Mouse (Mus musculus) MEL (cell line): ENCODE data around the gene Slc25a48. TPM values are rescaled to one million over a fixed set of nuclear protein-coding genes. Genes with fewer than 3 reads are reported as not detected.

Experiments used
- DNase-seq: peaks from one replicate; pipeline ENCODE4 v3.0.0; 2011; ENCODE audit warnings: low read depth, low spot score
- H3K27ac ChIP-seq: 2 replicates; pipeline ENCODE4 v1.5.1; 2012; ENCODE audit warnings: low read depth, mild to moderate bottlenecking, control low read depth, low read length, moderate library complexity; ENCODE audit not compliant: control insufficient read depth
- H3K27me3 ChIP-seq, 2 experiments: fragments of 150-350 bp in 1 of 2; sonication (generic) in 1 of 2; 2 replicates each; pipeline ENCODE4 v1.6.1; 2012; ENCODE audit warnings: low read length in 2 of 2, mild to moderate bottlenecking in 2 of 2, improper control_type of control experiment in 1 of 2, moderate library complexity in 1 of 2; ENCODE audit not compliant: insufficient read depth in 2 of 2, control insufficient read depth in 1 of 2
- H3K36me3 ChIP-seq, 2 experiments: 2 replicates each; pipeline ENCODE4 v1.6.1; 2012 to 2014; ENCODE audit warnings: low read length in 2 of 2, improper control_type of control experiment in 1 of 2, inconsistent platforms in 1 of 2, mild to moderate bottlenecking in 1 of 2; ENCODE audit not compliant: insufficient read depth in 2 of 2, control insufficient read depth in 1 of 2
- H3K4me1 ChIP-seq, 2 experiments: fragments of 150-350 bp in 1 of 2; sonication (generic) in 1 of 2; 2 replicates each; pipeline ENCODE4 v1.6.1; 2012; ENCODE audit warnings: low read length in 2 of 2, improper control_type of control experiment in 1 of 2, mild to moderate bottlenecking in 1 of 2; ENCODE audit not compliant: insufficient read depth in 2 of 2, control insufficient read depth in 1 of 2
- H3K4me3 ChIP-seq, 2 experiments: fragments of 150-350 bp in 1 of 2; sonication (generic) in 1 of 2; 2 replicates each; pipeline ENCODE4 v1.5.1; 2012; ENCODE audit warnings: low read depth in 2 of 2, low read length in 2 of 2, mild to moderate bottlenecking in 2 of 2, moderate library complexity in 2 of 2, control low read depth in 1 of 2, improper control_type of control experiment in 1 of 2; ENCODE audit not compliant: control insufficient read depth in 1 of 2, insufficient read depth in 1 of 2
- H3K79me2 ChIP-seq: 2 replicates; pipeline ENCODE4 v1.6.1; 2012; ENCODE audit warnings: mild to moderate bottlenecking, low read length, moderate library complexity; ENCODE audit not compliant: control insufficient read depth, poor library complexity, insufficient read depth
- H3K9ac ChIP-seq: 2 replicates; pipeline ENCODE4 v1.6.1; 2012; ENCODE audit warnings: low read depth, mild to moderate bottlenecking, control low read depth, low read length, moderate library complexity; ENCODE audit not compliant: control insufficient read depth, poor library complexity, severe bottlenecking
- H3K9me3 ChIP-seq: fragments of 150-350 bp; sonication (generic); replicated peaks from 2 replicates; pipeline ENCODE4 v1.6.1; 2012; ENCODE audit warnings: mild to moderate bottlenecking, low read length, improper control_type of control experiment, moderate library complexity; ENCODE audit not compliant: insufficient read depth
- BHLHE40 ChIP-seq: IDR thresholded peaks from 2 replicates; pipeline ENCODE4 v1.6.1; 2012; ENCODE audit warnings: low read depth, mild to moderate bottlenecking, inconsistent platforms, low read length, improper control_type of control experiment, borderline replicate concordance
- CHD1 ChIP-seq: IDR thresholded peaks from 2 replicates; pipeline ENCODE4 v1.6.1; 2012; ENCODE audit warnings: low read depth, mild to moderate bottlenecking, inconsistent platforms, low read length, improper control_type of control experiment
- CTCF ChIP-seq, 3 experiments: IDR thresholded peaks in 2 of 3; conservative IDR thresholded peaks in 1 of 3; 2 replicates each; pipeline ENCODE4 v1.5.1; 2011 to 2012; ENCODE audit warnings: low read length in 3 of 3, low read depth in 2 of 3, mild to moderate bottlenecking in 2 of 3, improper control_type of control experiment in 1 of 3, inconsistent platforms in 1 of 3, mixed read lengths in 1 of 3, moderate library complexity in 1 of 3; ENCODE audit not compliant: control insufficient read depth in 1 of 3, insufficient read depth in 1 of 3, poor library complexity in 1 of 3, severe bottlenecking in 1 of 3
- E2F4 ChIP-seq: IDR thresholded peaks from 2 replicates; pipeline ENCODE4 v1.6.1; 2011; ENCODE audit warnings: low read depth, low read length, improper control_type of control experiment, borderline replicate concordance
- ELF1 ChIP-seq: IDR thresholded peaks from 2 replicates; pipeline ENCODE4 v1.6.1; 2014; ENCODE audit warnings: low read depth, mild to moderate bottlenecking, inconsistent platforms, low read length, improper control_type of control experiment, moderate library complexity
- EP300 ChIP-seq, 2 experiments: IDR thresholded peaks; 2 replicates each; pipeline ENCODE4 v1.6.1; 2011; ENCODE audit warnings: improper control_type of control experiment in 2 of 2, low read length in 2 of 2, low read depth in 1 of 2, mild to moderate bottlenecking in 1 of 2
- ETS1 ChIP-seq: IDR thresholded peaks from 2 replicates; pipeline ENCODE4 v1.6.1; 2012; ENCODE audit warnings: low read depth, mild to moderate bottlenecking, inconsistent platforms, low read length, improper control_type of control experiment, moderate library complexity
- GABPA ChIP-seq: IDR thresholded peaks from 2 replicates; pipeline ENCODE4 v1.6.1; 2012; ENCODE audit warnings: low read depth, mild to moderate bottlenecking, inconsistent platforms, low read length, improper control_type of control experiment, moderate library complexity
- GATA1 ChIP-seq: IDR thresholded peaks from 2 replicates; pipeline ENCODE4 v1.6.1; 2011; ENCODE audit warnings: low read depth, low read length, improper control_type of control experiment
- HCFC1 ChIP-seq: IDR thresholded peaks from 2 replicates; pipeline ENCODE4 v1.6.1; 2012; ENCODE audit warnings: low read depth, mild to moderate bottlenecking, inconsistent platforms, low read length, improper control_type of control experiment, moderate library complexity
- JUND ChIP-seq: IDR thresholded peaks from 2 replicates; pipeline ENCODE4 v1.6.1; 2011; ENCODE audit warnings: low read depth, mild to moderate bottlenecking, improper control_type of control experiment, low read length
- KAT2A ChIP-seq: conservative IDR thresholded peaks from 2 replicates; pipeline ENCODE4 v1.6.1; 2012; ENCODE audit warnings: low read depth, low read length, improper control_type of control experiment, inconsistent platforms
- MAFK ChIP-seq: IDR thresholded peaks from 2 replicates; pipeline ENCODE4 v1.6.1; 2011; ENCODE audit warnings: low read depth, mild to moderate bottlenecking, low read length, improper control_type of control experiment, borderline replicate concordance
- MAX ChIP-seq: IDR thresholded peaks from 2 replicates; pipeline ENCODE4 v1.6.1; 2011; ENCODE audit warnings: low read length, improper control_type of control experiment
- MAZ ChIP-seq: IDR thresholded peaks from 2 replicates; pipeline ENCODE4 v1.6.1; 2012; ENCODE audit warnings: low read depth, mild to moderate bottlenecking, inconsistent platforms, low read length, improper control_type of control experiment
- MEF2A ChIP-seq: IDR thresholded peaks from 2 replicates; pipeline ENCODE4 v1.6.1; 2014; ENCODE audit warnings: low read depth, mild to moderate bottlenecking, inconsistent platforms, low read length, improper control_type of control experiment; ENCODE audit not compliant: poor library complexity, insufficient replicate concordance, severe bottlenecking; ENCODE audit errors: extremely low read depth
- MXI1 ChIP-seq: IDR thresholded peaks from 2 replicates; pipeline ENCODE4 v1.6.1; 2011; ENCODE audit warnings: mild to moderate bottlenecking, low read depth, low read length, improper control_type of control experiment
- NRF1 ChIP-seq: IDR thresholded peaks from 2 replicates; pipeline ENCODE4 v1.6.1; 2014; ENCODE audit warnings: low read depth, mild to moderate bottlenecking, inconsistent platforms, low read length, improper control_type of control experiment, moderate library complexity; ENCODE audit not compliant: poor library complexity, insufficient read depth, severe bottlenecking
- POLR2A ChIP-seq, 2 experiments: IDR thresholded peaks; 2 replicates each; pipeline ENCODE4 v1.6.1; 2011 to 2012; ENCODE audit warnings: low read length in 2 of 2, mild to moderate bottlenecking in 2 of 2, control low read depth in 1 of 2, improper control_type of control experiment in 1 of 2, low read depth in 1 of 2, moderate library complexity in 1 of 2; ENCODE audit not compliant: control insufficient read depth in 1 of 2, insufficient read depth in 1 of 2, poor library complexity in 1 of 2
- RAD21 ChIP-seq: IDR thresholded peaks from 2 replicates; pipeline ENCODE4 v1.6.1; 2011; ENCODE audit warnings: mild to moderate bottlenecking, low read depth, low read length, improper control_type of control experiment
- RCOR1 ChIP-seq: IDR thresholded peaks from 2 replicates; pipeline ENCODE4 v1.6.1; 2012; ENCODE audit warnings: low read depth, mild to moderate bottlenecking, inconsistent platforms, low read length, improper control_type of control experiment
- SIN3A ChIP-seq: IDR thresholded peaks from 2 replicates; pipeline ENCODE4 v1.6.1; 2012; ENCODE audit warnings: low read length, improper control_type of control experiment, inconsistent platforms
- TAL1 ChIP-seq: IDR thresholded peaks from 2 replicates; pipeline ENCODE4 v1.6.1; 2012; ENCODE audit warnings: mild to moderate bottlenecking, inconsistent platforms, low read length, moderate library complexity, mixed read lengths
- TBP ChIP-seq: IDR thresholded peaks from 2 replicates; pipeline ENCODE4 v1.8.0; 2011; ENCODE audit warnings: low read depth, low read length, improper control_type of control experiment
- USF1 ChIP-seq: IDR thresholded peaks from 2 replicates; pipeline ENCODE4 v1.6.1; 2014; ENCODE audit warnings: low read depth, mild to moderate bottlenecking, inconsistent platforms, low read length, improper control_type of control experiment, moderate library complexity
- ZC3H11A ChIP-seq: IDR thresholded peaks from 2 replicates; pipeline ENCODE4 v1.6.1; 2012; ENCODE audit warnings: low read depth, mild to moderate bottlenecking, inconsistent platforms, low read length, improper control_type of control experiment
- ZKSCAN1 ChIP-seq: IDR thresholded peaks from 2 replicates; pipeline ENCODE4 v1.6.1; 2012; ENCODE audit warnings: low read depth, mild to moderate bottlenecking, inconsistent platforms, low read length, improper control_type of control experiment, moderate library complexity
- ZMIZ1 ChIP-seq: IDR thresholded peaks from 2 replicates; pipeline ENCODE4 v1.6.1; 2012; ENCODE audit warnings: low read depth, mild to moderate bottlenecking, inconsistent platforms, low read length, improper control_type of control experiment, moderate library complexity
- ZNF384 ChIP-seq: IDR thresholded peaks from 2 replicates; pipeline ENCODE4 v1.6.1; 2012; ENCODE audit warnings: low read depth, mild to moderate bottlenecking, inconsistent platforms, low read length, improper control_type of control experiment
- polyA plus RNA-seq, 2 experiments: library from polyadenylated mRNA; stranded (reverse) in 1 of 2; unstranded in 1 of 2; fragments of >175 nt in 1 of 2; fragments of >200 nt in 1 of 2; gene quantifications; 2 replicates each; pipeline versions ENCODE4 v1.2.1 to v1.2.4; 2012; ENCODE audit warnings: low replicate concordance in 2 of 2, low read depth in 1 of 2; ENCODE audit not compliant: insufficient read length in 2 of 2, insufficient read depth in 1 of 2, missing spikeins in 1 of 2
- total RNA-seq: library from RNA; depleted of rRNA; stranded (reverse); fragments of 300-350 nt; gene quantifications from 2 replicates; pipeline ENCODE4 v1.2.3, GENCODE M21; 2012

Gene Slc25a48
- total and polyA plus RNA-seq, 3 experiments, result not detected

DNA sequence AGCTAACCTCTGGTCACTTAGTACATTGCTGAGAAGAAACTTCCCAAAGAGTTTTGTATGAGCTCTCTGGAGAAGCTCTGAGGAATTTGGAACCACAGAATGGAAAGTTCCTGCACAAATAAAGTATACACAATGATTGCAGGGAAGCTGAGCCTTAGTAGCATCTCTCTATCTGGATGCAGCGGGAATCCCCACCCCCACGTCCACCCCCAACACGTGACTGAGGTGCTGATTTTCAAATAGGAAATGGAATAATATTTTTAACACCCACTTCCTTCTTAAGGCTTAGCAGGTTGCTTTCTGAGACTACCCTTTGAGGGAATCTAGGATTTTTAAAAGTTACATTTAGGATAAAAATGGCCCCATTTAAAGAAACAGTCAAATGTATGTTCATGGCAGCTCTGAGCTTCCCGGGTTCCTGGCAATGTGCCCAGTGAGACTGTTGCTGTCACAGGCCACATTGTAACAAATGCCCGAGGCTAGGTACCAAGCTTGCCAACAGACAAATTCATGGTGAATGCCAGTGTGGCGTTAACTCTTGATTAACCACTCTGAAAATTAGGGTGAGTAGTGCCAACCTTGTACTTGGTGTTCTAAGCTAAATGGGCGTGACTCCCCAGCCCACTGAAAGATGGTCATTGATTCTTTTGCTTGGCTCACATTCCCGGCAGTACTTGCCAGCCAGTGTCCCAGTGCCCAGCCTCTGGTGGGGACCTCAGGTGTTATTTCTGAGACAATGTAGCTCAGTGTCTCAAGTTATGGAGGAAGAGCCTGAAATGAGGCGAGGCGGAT lies 11.3 kb downstream of the Slc25a48 start:
- Histone ChIP-seq H3K79me2 (no peaks in the 10 kb centered on the region), H3K4me1 (no peaks in the 10 kb centered on the region), H3K27me3 (no peaks in the 10 kb centered on the region), H3K4me3 (no peak overlapping the region), H3K9ac (no peak overlapping the region), H3K36me3 (no peaks in the 10 kb centered on the region), H3K9me3 (no peaks in the 10 kb centered on the region), H3K27ac (no peak overlapping the region)
- no peak for DNase-seq
- TF ChIP-seq MAX, result no peak
- no peak for TF ChIP-seq KAT2A
- no peak for TF ChIP-seq TAL1
- no peak for TF ChIP-seq MAFK
- TF ChIP-seq POLR2A (IDR thresholded peaks at IDR 0.05; ENCODE audit: control insufficient read depth in 1 of 2, insufficient read depth in 1 of 2, low read depth in 1 of 2, low read length in 2 of 2, poor library complexity in 1 of 2), result no peak
- no peak for TF ChIP-seq USF1
- TF ChIP-seq ETS1, result no peak
- no peak for TF ChIP-seq ZC3H11A
- TF ChIP-seq JUND, result no peak
- no peak for TF ChIP-seq TBP
- no peak for TF ChIP-seq RCOR1
- no peak for TF ChIP-seq ZMIZ1
- no peak for TF ChIP-seq ZKSCAN1
- no peak for TF ChIP-seq CHD1
- TF ChIP-seq GATA1, result no peak
- TF ChIP-seq NRF1, result no peak

DNA sequence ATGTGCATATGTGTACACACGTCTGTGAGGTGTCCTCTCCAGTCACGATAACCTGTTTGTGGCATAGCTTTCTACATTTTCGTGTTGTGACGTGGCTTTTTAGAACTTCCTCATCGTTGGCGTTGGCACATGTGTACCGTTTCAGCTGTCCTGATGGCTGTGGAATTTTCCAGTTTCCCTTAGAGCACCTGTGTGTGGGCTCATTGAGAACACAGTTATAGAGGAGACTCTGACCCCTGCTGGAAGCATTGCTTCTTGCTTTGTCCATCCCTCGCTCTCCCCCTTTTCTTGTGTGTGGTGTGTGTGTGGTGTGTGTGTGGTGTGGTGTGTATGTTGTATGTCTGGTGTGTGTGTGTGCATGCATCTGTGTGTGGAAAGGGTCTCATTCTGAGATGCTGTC lies 11.9 kb downstream of the Slc25a48 start:
- Histone ChIP-seq H3K4me3 (no peak overlapping the region), H3K4me1 (no peaks in the 10 kb centered on the region), H3K27me3 (no peaks in the 10 kb centered on the region), H3K79me2 (no peaks in the 10 kb centered on the region), H3K9me3 (no peaks in the 10 kb centered on the region), H3K36me3 (no peaks in the 10 kb centered on the region), H3K9ac (no peak overlapping the region), H3K27ac (no peak overlapping the region)
- DNase-seq, result no peak
- no peak for TF ChIP-seq MEF2A
- TF ChIP-seq MAZ, result no peak
- TF ChIP-seq E2F4, result no peak
- no peak for TF ChIP-seq GATA1
- TF ChIP-seq NRF1, result no peak
- no peak for TF ChIP-seq EP300 (IDR thresholded peaks at IDR 0.05; ENCODE audit: low read depth in 1 of 2, low read length in 2 of 2)
- no peak for TF ChIP-seq RAD21
- TF ChIP-seq GABPA, result no peak
- TF ChIP-seq MXI1, result no peak
- TF ChIP-seq ZNF384, result no peak
- TF ChIP-seq ZKSCAN1, result no peak
- TF ChIP-seq USF1, result no peak
- no peak for TF ChIP-seq CTCF (IDR thresholded peaks at IDR 0.05 in 2 of 3, conservative IDR thresholded peaks at IDR 0.05 in 1 of 3; ENCODE audit: control insufficient read depth in 1 of 3, insufficient read depth in 1 of 3, low read depth in 2 of 3, low read length in 3 of 3, poor library complexity in 1 of 3, severe bottlenecking in 1 of 3)
- TF ChIP-seq ETS1, result no peak
- no peak for TF ChIP-seq POLR2A (IDR thresholded peaks at IDR 0.05; ENCODE audit: control insufficient read depth in 1 of 2, insufficient read depth in 1 of 2, low read depth in 1 of 2, low read length in 2 of 2, poor library complexity in 1 of 2)
- no peak for TF ChIP-seq SIN3A
- TF ChIP-seq TBP, result no peak
- no peak for TF ChIP-seq BHLHE40
- TF ChIP-seq ELF1, result no peak
- TF ChIP-seq HCFC1, result no peak
